Mouse (Mus musculus): Measurements from ENCODE around the gene 1810062G17Rik. TPM values are rescaled to one million over a fixed set of nuclear protein-coding genes. Genes with fewer than 3 reads are reported as not detected.

1810062G17Rik gene
- total RNA-seq, 2 experiments from 2014 or later = 2.6 to 2.7 TPM

GRCm38 (mm10) chr3:36505809-36506735 is 30.3 kb downstream of the 1810062G17Rik start:
- no peak for DNase-seq

- DNase-seq = no peak
Measured at GRCm38 (mm10) chr3:36511491-36511890, 35.8 kb downstream of the 1810062G17Rik start.

DNA sequence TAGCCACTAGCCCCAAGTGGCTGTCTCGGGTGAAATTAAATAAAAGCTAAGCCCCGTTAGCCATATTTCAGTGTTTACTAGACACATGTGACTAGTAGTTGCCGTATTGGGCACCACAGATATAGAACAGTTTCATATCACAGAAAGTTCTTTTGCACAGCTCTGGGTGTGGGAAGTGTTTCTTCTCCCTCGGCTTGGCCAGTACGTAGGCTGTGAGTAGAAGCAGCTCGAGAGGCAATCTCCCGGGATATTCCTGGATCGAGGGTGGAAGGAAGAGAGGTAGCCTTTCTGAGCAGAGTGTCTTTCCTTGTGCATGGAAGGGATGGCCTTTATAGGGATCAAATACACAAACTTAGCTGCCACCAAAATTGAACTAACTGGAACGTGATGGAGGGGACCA is 40.5 kb downstream of the 1810062G17Rik start:
- no peak for DNase-seq

GRCm38 (mm10) chr3:36521073-36522060 is 45.6 kb downstream of the 1810062G17Rik start, which contains the start of gene Gm11549:
Gm11549 (minus strand) TSS chr3:36521813.
- DNase-seq = peak; percentile 43

- no peak for DNase-seq
Measured at GRCm38 (mm10) chr3:36522137-36522536, 46.4 kb downstream of the 1810062G17Rik start.

DNA sequence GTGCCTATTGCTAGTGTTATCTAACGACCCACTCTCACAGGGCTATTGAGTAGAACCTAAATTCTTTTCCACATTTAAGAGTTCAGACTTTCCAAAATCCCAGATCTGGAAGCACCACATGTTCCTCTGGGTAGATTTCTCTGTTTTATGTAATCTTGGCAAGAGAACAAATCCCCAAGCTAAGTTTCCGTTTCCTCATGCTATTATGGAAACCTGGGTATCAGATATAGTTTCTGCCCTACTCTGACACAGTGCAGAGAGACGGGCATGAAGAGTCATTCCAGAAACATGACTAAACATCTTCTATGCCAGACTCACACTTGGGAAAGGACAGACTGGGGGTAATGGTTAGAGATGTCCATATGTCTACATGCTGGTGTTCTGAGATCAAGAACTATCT is 48.7 kb downstream of the 1810062G17Rik start:
- no peak for DNase-seq

DNA sequence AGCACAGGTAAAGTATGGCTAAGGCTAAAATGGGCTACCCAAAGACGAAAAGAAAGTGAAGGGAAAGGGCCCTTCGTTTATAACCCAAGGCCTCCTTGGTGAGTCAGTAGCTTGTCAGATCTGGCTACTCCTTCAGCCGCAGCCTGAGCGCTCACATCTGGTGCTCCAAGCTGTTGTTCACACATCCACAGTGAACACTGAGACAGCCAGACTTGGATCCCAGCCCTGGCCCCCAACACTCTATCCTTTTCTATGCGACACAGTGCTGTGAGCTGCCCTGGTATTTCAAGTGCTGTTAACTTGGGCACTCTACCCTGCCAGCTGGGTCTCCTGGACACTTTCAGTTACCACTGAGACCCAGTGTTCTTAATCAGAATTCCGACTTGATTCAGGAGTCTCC is 54.6 kb downstream of the 1810062G17Rik start:
- DNase-seq = no peak

DNA sequence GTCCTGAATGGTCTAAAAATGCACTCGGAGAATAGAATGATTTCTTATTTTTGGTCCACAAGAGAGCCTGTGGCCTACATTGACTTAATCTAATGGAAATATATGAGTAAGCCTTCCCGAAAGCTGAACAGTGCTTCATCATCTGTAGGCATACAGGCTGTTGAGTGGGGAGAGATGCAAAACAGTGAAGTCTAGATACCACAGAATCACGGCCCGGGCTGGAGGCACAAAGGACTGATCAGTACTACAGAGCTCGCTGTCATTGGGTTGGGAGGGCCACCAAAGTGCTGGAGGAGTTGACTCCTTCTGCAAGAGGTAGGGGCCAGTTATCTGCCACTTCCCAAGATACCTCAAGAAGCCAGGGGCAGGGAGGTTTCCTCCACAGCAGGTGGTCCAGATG is 55.0 kb downstream of the 1810062G17Rik start:
- no peak for DNase-seq

DNA sequence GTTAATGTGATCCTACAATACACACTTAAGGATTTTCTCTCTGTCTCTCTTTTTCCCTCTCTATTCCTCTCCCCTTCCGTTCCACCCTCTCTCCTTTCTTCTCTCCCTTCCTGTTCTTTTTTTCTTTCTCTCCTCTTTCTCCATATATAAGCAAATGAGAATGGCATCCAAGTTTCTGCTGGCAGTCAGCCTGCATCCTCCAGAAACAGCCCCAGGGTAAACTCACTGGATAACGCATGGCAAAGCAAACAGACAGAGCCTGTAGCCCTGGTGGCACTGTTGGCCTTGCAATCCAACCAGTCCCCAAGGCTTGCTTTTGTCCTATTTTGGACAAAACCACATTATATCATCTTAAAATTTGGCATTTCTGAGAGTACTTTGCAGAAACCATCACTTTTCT is 55.5 kb downstream of the 1810062G17Rik start:
- no peak for DNase-seq

Small RNA genes within 50 kb of the gene (microRNA-seq; reads per million reads assigned to microRNA genes)
- gene Mir7009 = not detected

Other genes starting within 250 kb of the 1810062G17Rik start
- 100 to 1,000 TPM; 410 to 415 TPM for gene Anxa5, start within 50 bp of the 1810062G17Rik start, total RNA-seq (2021)
- gene Gm11549, start 45.9 kb downstream of the 1810062G17Rik start, total RNA-seq (2021) = under 1 TPM; 0.09 to 0.70 TPM
- 10 to 100 TPM; 31.4 to 32.1 TPM for gene Exosc9, start 76.7 kb downstream of the 1810062G17Rik start, total RNA-seq (2021)
- gene Ccna2, start 96.2 kb downstream of the 1810062G17Rik start, total RNA-seq (2021) = 10 to 100 TPM; 30.3 to 33.2 TPM
- gene Bbs7, start 137.5 kb downstream of the 1810062G17Rik start, total RNA-seq (2021) = 10 to 100 TPM in 1 of 2 experiments, 1 to 10 TPM in 1; 8.5 to 11.4 TPM
- gene Trpc3, start 214.2 kb downstream of the 1810062G17Rik start, total RNA-seq (2021) = 1 to 10 TPM; 3.1 to 4.7 TPM